Mouse (Mus musculus) lung, postnatal 0 days (tissue): ENCODE measurements at regions not wholly inside any gene's neighbourhood (a gene's known extent, or its start where the extent isn't known, plus 50 kb on each side); places are given as distances from the start of the nearest gene placed in this dataset.

ENCODE experiments used
- ATAC-seq: fragments of 200-750 bp; cut with Nextera tagmentation; 2 replicates; pipeline ENCODE4 v1.8.0; 2017; ENCODE audit warnings: moderate library complexity
- DNase-seq: peaks from one replicate; pipeline ENCODE4 v3.0.0-alpha.2; 2016; ENCODE audit warnings: low spot score
- H3K27ac ChIP-seq: fragments of 300-500 bp; sonication (generic); 2 replicates; pipeline ENCODE4 v1.5.1; 2014; ENCODE audit warnings: antibody characterized with exemption, mild to moderate bottlenecking, low read length, mixed read lengths
- H3K27me3 ChIP-seq: fragments of 300-500 bp; sonication (generic); replicated peaks from 2 replicates; pipeline ENCODE4 v1.6.1; 2014; ENCODE audit warnings: low read length, mixed read lengths; ENCODE audit not compliant: insufficient read depth
- H3K36me3 ChIP-seq: fragments of 300-500 bp; sonication (generic); 2 replicates; pipeline ENCODE4 v1.6.1; 2014; ENCODE audit warnings: low read length, mixed read lengths; ENCODE audit not compliant: insufficient read depth
- H3K4me1 ChIP-seq: fragments of 300-500 bp; sonication (generic); 2 replicates; pipeline ENCODE4 v1.6.1; 2014; ENCODE audit warnings: antibody characterized with exemption, low read depth, low read length, mixed read lengths; ENCODE audit not compliant: insufficient read depth
- H3K4me2 ChIP-seq: fragments of 300-500 bp; sonication (generic); replicated peaks from 2 replicates; pipeline ENCODE4 v1.6.1; 2014; ENCODE audit warnings: low read depth, mild to moderate bottlenecking, low read length, moderate library complexity, mixed read lengths
- H3K4me3 ChIP-seq: fragments of 300-500 bp; sonication (generic); 2 replicates; pipeline ENCODE4 v1.5.1; 2014; ENCODE audit warnings: low read depth, low read length
- H3K9ac ChIP-seq: fragments of 300-500 bp; sonication (generic); replicated peaks from 2 replicates; pipeline ENCODE4 v1.6.1; 2014; ENCODE audit warnings: low read depth, mild to moderate bottlenecking
- H3K9me3 ChIP-seq: fragments of 300-500 bp; sonication (generic); 2 replicates; pipeline ENCODE4 v1.6.1; 2016; ENCODE audit warnings: low read length, mixed read lengths
- CTCF ChIP-seq: IDR thresholded peaks from 2 replicates; pipeline ENCODE4 v1.5.1; 2016; ENCODE audit warnings: antibody characterized with exemption, mild to moderate bottlenecking
- EP300 ChIP-seq: IDR thresholded peaks from 2 replicates; pipeline ENCODE4 v1.6.1; 2016; ENCODE audit warnings: antibody characterized with exemption, mild to moderate bottlenecking, control low read depth
- WGBS: fragments of 180-500 bp; shearing (Covaris S2); extraction: QIAGEN DNeasy Blood & Tissue Kit; methylation state at CpG from one replicate; pipeline ENCODE4 v1.1.7; 2014; 5-methylcytosine and 5-hydroxymethylcytosine counted together

- TF ChIP-seq CTCF = no peak
- TF ChIP-seq EP300 = no peak
- H3K4me3 ChIP-seq = no peak overlapping the region
- H3K27ac ChIP-seq = no peak overlapping the region
- H3K9ac ChIP-seq = no peak overlapping the region
- WGBS = 71% methylated on average over 13 of the region's 13 CpGs
- no peaks in the 10 kb centered on the region for H3K4me1 ChIP-seq
- no peak overlapping the region for H3K4me2 ChIP-seq
- no peaks in the 10 kb centered on the region for H3K9me3 ChIP-seq
- no peak for ATAC-seq
- no peaks in the 10 kb centered on the region for H3K27me3 ChIP-seq
- no peak for DNase-seq
- H3K36me3 ChIP-seq = no peaks in the 10 kb centered on the region
Measured at GRCm38 (mm10) chr13:48383580-48384445, 122.8 kb downstream of the Id4 start.

- H3K9ac ChIP-seq = no peak overlapping the region
- no peak overlapping the region for H3K27ac ChIP-seq
- H3K9me3 ChIP-seq = no peaks in the 10 kb centered on the region
- TF ChIP-seq CTCF (no peak), EP300 (no peak)
- H3K4me1 ChIP-seq = no peaks in the 10 kb centered on the region
- DNase-seq (no peak), ATAC-seq (no peak)
- no peaks in the 10 kb centered on the region for H3K27me3 ChIP-seq
- H3K4me3 ChIP-seq = no peak overlapping the region
- WGBS = 68% methylated on average over 11 of the region's 11 CpGs
- no peak overlapping the region for H3K4me2 ChIP-seq
- H3K36me3 ChIP-seq = no peaks in the 10 kb centered on the region
Measured at GRCm38 (mm10) chr13:48384901-48385300, 123.9 kb downstream of the Id4 start.

GRCm38 (mm10) chr13:48391126-48391525, 122.1 kb downstream of the Zfp169 start:
- WGBS = 78% methylated on average over 11 of the region's 11 CpGs
- TF ChIP-seq EP300 = no peak
- no peak for TF ChIP-seq CTCF
- no peak overlapping the region for H3K4me2 ChIP-seq
- no peak overlapping the region for H3K9ac ChIP-seq
- no peak overlapping the region for H3K27ac ChIP-seq
- ATAC-seq = no peak
- no peak overlapping the region for H3K4me3 ChIP-seq
- no peaks in the 10 kb centered on the region for H3K9me3 ChIP-seq
- no peak for DNase-seq
- H3K27me3 ChIP-seq = no peaks in the 10 kb centered on the region
- no peaks in the 10 kb centered on the region for H3K4me1 ChIP-seq
- H3K36me3 ChIP-seq = no peaks in the 10 kb centered on the region

GRCm38 (mm10) chr13:48397761-48398160, 115.5 kb downstream of the Zfp169 start:
- 0% methylated on average over 1 of the region's 1 CpGs for WGBS
- no peaks in the 10 kb centered on the region for H3K27me3 ChIP-seq
- no peak overlapping the region for H3K9ac ChIP-seq
- DNase-seq = no peak
- no peak overlapping the region for H3K4me2 ChIP-seq
- H3K36me3 ChIP-seq = no peaks in the 10 kb centered on the region
- H3K4me1 ChIP-seq = no peaks in the 10 kb centered on the region
- TF ChIP-seq CTCF (no peak), EP300 (no peak)
- no peak overlapping the region for H3K27ac ChIP-seq
- no peak overlapping the region for H3K4me3 ChIP-seq
- H3K9me3 ChIP-seq = no peaks in the 10 kb centered on the region
- no peak for ATAC-seq

GRCm38 (mm10) chr13:48398617-48399016, 114.6 kb downstream of the Zfp169 start:
- no peak overlapping the region for H3K9ac ChIP-seq
- H3K27ac ChIP-seq = no peak overlapping the region
- H3K36me3 ChIP-seq = no peaks in the 10 kb centered on the region
- H3K4me2 ChIP-seq = no peak overlapping the region
- no peaks in the 10 kb centered on the region for H3K27me3 ChIP-seq
- H3K4me1 ChIP-seq = no peaks in the 10 kb centered on the region
- no peak for TF ChIP-seq CTCF
- TF ChIP-seq EP300 = no peak
- WGBS = 71% methylated on average over 3 of the region's 3 CpGs
- no peak overlapping the region for H3K4me3 ChIP-seq
- DNase-seq = no peak
- ATAC-seq = no peak
- no peaks in the 10 kb centered on the region for H3K9me3 ChIP-seq

- Histone ChIP-seq H3K36me3 (no peaks in the 10 kb centered on the region), H3K27me3 (no peaks in the 10 kb centered on the region), H3K9me3 (no peaks in the 10 kb centered on the region), H3K4me3 (no peak overlapping the region), H3K4me1 (no peaks in the 10 kb centered on the region), H3K9ac (no peak overlapping the region), H3K4me2 (no peak overlapping the region), H3K27ac (no peak overlapping the region)
- no peak for ATAC-seq
- no peak for TF ChIP-seq CTCF
- TF ChIP-seq EP300 = no peak
- 5% methylated on average over 5 of the region's 5 CpGs for WGBS
- DNase-seq = no peak
Measured at GRCm38 (mm10) chr13:48402316-48402715, 110.9 kb downstream of the Zfp169 start.
